Mouse (Mus musculus) kidney, embryonic 14.5 days (tissue): ENCODE results near the gene Rrnad1. TPM values are rescaled to one million over a fixed set of nuclear protein-coding genes. Genes with fewer than 3 reads are reported as not detected.

Experiments
- ATAC-seq: fragments of 200-750 bp; cut with Nextera tagmentation; 2 replicates; pipeline ENCODE4 v1.8.0; 2017; ENCODE audit warnings: moderate number of reproducible peaks, mild to moderate bottlenecking, moderate TSS enrichment, moderate library complexity; ENCODE audit not compliant: low FRiP score, low TSS enrichment
- H3K27ac ChIP-seq: fragments of 300-500 bp; sonication (generic); 2 replicates; pipeline ENCODE4 v1.5.1; 2014; ENCODE audit warnings: low read depth, mild to moderate bottlenecking, low read length, moderate library complexity, mixed read lengths
- H3K27me3 ChIP-seq: fragments of 300-500 bp; sonication (generic); 2 replicates; pipeline ENCODE4 v1.6.1; 2014; ENCODE audit warnings: mild to moderate bottlenecking, low read length; ENCODE audit not compliant: control insufficient read depth, insufficient read depth
- H3K36me3 ChIP-seq: fragments of 300-500 bp; sonication (generic); 2 replicates; pipeline ENCODE4 v1.6.1; 2014; ENCODE audit warnings: low read length, mixed read lengths; ENCODE audit not compliant: control insufficient read depth, insufficient read depth
- H3K4me1 ChIP-seq: fragments of 300-500 bp; sonication (generic); 2 replicates; pipeline ENCODE4 v1.6.1; 2014; ENCODE audit warnings: low read length, mixed read lengths; ENCODE audit not compliant: control insufficient read depth, insufficient read depth
- H3K4me2 ChIP-seq: fragments of 300-500 bp; sonication (generic); replicated peaks from 2 replicates; pipeline ENCODE4 v1.6.1; 2014; ENCODE audit warnings: low read depth, mild to moderate bottlenecking, low read length
- H3K4me3 ChIP-seq: fragments of 300-500 bp; sonication (generic); 2 replicates; pipeline ENCODE4 v1.5.1; 2014; ENCODE audit warnings: mild to moderate bottlenecking, low read length
- H3K9ac ChIP-seq: fragments of 300-500 bp; sonication (generic); 2 replicates; pipeline ENCODE4 v1.6.1; 2014; ENCODE audit warnings: low read depth, mild to moderate bottlenecking, low read length, moderate library complexity
- H3K9me3 ChIP-seq: fragments of 300-500 bp; sonication (generic); 2 replicates; pipeline ENCODE4 v1.6.1; 2016; ENCODE audit warnings: low read length; ENCODE audit not compliant: control insufficient read depth
- WGBS: fragments of 180-500 bp; shearing (Covaris S2); extraction: QIAGEN DNeasy Blood & Tissue Kit; methylation state at CpG from one replicate; pipeline ENCODE4 v1.1.7; 2014; 5-methylcytosine and 5-hydroxymethylcytosine counted together
- polyA plus RNA-seq: library from polyadenylated mRNA; unstranded; fragments of >200 nt; fragmentation: Nextera tagmentation; extraction: Ambion mirVana; gene quantifications from 2 replicates; pipeline ENCODE4 v1.2.1, GENCODE M21; 2014

Gene Rrnad1
- polyA plus RNA-seq, 1 experiment from 2014 or later = 21.6 TPM

DNA sequence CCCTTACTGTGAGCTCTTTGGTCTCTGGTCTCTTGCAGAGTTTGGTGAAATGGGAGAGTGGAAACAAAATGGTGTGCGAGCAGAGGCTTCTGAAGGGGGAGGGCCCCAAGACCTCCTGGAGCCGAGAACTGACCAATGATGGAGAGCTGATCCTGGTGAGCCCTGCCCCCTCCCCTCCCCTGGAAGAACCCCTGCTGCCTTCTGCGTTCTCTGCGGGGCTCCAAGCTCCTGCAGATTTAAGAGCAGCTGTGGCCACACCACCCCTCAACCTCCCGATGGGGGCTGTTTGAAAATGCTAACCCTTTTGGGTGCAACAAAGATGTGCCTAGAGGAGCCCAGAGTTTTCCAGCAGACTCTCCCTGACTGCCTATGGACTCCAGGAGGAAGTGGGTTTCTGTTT, 21.9 kb upstream of the Rrnad1 start:
- peak overlapping the region; percentile 49 for H3K4me2 ChIP-seq
- H3K27ac ChIP-seq = peak overlapping the region; percentile 51
- WGBS = 5% methylated on average over 5 of the region's 5 CpGs
- peak overlapping the region; percentile 20 for H3K4me3 ChIP-seq
- H3K36me3 ChIP-seq = peaks cover 4% of the 10 kb centered on the region; the same call in 1 of the 2 replicates
- peak; percentile 50; the same call in 1 of the 2 replicates for ATAC-seq
- H3K4me1 ChIP-seq = peaks cover 50% of the 10 kb centered on the region
- H3K27me3 ChIP-seq = no peaks in the 10 kb centered on the region
- peak overlapping the region; percentile 32 for H3K9ac ChIP-seq
- no peaks in the 10 kb centered on the region for H3K9me3 ChIP-seq

DNA sequence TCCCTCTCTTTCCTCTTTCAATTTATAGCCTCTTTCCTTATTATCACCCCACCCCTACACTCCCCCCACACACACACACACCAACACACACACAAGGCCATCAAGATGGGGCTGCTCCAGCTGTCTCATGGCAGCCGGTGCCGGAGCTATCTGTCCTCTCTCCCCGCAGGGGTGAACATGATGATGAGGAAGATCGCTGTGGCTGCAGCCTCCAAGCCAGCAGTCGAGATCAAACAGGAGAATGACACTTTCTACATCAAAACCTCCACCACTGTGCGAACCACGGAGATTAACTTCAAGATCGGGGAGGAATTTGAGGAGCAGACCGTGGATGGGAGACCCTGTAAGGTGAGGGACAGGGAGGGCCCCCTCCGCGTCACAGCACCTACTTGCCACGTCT, 21.4 kb upstream of the Rrnad1 start:
- Histone ChIP-seq H3K4me2 (peak overlapping the region; percentile 49), H3K27me3 (no peaks in the 10 kb centered on the region), H3K4me1 (peaks cover 55% of the 10 kb centered on the region), H3K36me3 (peaks cover 4% of the 10 kb centered on the region; the same call in 1 of the 2 replicates), H3K9ac (peak overlapping the region; percentile 32), H3K27ac (peak overlapping the region; percentile 51; the same call in 1 of the 2 replicates), H3K4me3 (peak overlapping the region; percentile 20), H3K9me3 (no peaks in the 10 kb centered on the region)
- 21% methylated on average over 12 of the region's 12 CpGs for WGBS
- no peak for ATAC-seq

DNA sequence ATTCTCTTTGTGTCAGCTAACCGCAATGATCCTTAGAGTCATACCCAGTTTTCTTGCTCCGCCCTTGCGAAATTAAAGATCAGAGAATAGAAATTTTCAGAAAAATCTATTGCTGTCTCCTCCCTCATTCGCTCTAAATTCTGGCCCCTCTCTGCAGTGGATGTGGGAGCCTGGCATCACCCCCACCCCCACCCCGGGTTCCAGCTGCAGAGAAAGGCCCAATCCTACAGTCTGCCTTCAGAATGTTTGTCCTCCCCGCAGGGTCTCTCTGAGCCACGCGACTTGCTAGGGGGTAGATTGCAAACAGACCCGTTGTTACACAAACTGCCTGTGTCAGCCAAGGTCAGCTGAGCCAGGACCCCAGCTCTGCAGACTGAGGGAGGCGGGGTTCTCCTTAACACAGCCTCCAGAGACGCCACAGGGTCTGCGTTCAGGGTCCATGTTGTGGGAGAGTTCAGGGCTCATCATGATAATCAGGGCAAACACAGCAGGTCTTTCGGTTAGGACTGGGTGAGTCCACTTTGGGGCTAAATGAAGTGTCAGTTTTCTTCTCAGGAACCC, 19.5 kb upstream of the Rrnad1 start:
- Histone ChIP-seq H3K4me2 (peak overlapping the region; percentile 72), H3K27ac (peak overlapping the region; percentile 62; the same call in 1 of the 2 replicates), H3K9ac (peak overlapping the region; percentile 50), H3K4me1 (peaks cover 70% of the 10 kb centered on the region), H3K4me3 (peak overlapping the region; percentile 46), H3K27me3 (no peaks in the 10 kb centered on the region), H3K9me3 (no peaks in the 10 kb centered on the region), H3K36me3 (peaks cover 4% of the 10 kb centered on the region; the same call in 1 of the 2 replicates)
- no peak for ATAC-seq
- 7% methylated on average over 13 of the region's 13 CpGs for WGBS

DNA sequence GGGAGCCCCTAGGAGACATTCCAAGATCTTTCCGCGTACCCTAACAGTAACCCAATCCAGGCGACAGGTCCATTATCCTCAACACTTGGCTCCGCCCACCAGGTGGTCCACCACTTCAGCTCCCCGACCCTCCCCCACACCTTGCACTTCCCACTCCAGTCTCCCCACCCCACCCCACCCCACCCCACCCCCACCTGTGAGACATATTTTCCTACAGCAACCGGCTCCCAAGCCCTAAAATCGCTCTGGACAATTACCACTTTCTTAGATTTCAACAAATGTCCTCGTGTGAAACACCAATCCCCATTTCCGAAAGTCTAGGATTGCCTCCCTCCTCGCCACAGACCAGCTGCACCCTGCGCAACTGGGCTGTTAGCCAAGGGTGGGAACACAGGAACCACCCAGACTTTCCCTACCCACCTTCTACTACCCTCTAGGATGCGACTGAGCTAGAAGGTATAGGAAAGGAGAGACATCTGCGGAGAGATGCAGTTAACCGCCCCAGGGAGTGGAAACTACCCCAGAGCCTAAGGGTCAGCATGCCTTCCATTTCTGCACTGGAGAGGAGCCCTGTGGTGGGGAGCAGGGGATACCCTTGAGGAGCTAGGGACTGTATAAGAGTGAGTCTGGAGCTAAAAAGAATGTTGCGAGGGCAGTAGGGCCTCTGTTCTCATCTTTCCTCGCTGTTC, 18.9 kb upstream of the Rrnad1 start:
- H3K9ac ChIP-seq = peak overlapping the region; percentile 50
- peak overlapping the region; percentile 62; the same call in 1 of the 2 replicates for H3K27ac ChIP-seq
- 7% methylated on average over 16 of the region's 16 CpGs for WGBS
- peak; percentile 2; the same call in 1 of the 2 replicates for ATAC-seq
- H3K4me2 ChIP-seq = peak overlapping the region; percentile 72
- H3K4me1 ChIP-seq = peaks cover 70% of the 10 kb centered on the region
- peak overlapping the region; percentile 46 for H3K4me3 ChIP-seq
- H3K27me3 ChIP-seq = no peaks in the 10 kb centered on the region
- H3K36me3 ChIP-seq = peaks cover 4% of the 10 kb centered on the region; the same call in 1 of the 2 replicates
- no peaks in the 10 kb centered on the region for H3K9me3 ChIP-seq

DNA sequence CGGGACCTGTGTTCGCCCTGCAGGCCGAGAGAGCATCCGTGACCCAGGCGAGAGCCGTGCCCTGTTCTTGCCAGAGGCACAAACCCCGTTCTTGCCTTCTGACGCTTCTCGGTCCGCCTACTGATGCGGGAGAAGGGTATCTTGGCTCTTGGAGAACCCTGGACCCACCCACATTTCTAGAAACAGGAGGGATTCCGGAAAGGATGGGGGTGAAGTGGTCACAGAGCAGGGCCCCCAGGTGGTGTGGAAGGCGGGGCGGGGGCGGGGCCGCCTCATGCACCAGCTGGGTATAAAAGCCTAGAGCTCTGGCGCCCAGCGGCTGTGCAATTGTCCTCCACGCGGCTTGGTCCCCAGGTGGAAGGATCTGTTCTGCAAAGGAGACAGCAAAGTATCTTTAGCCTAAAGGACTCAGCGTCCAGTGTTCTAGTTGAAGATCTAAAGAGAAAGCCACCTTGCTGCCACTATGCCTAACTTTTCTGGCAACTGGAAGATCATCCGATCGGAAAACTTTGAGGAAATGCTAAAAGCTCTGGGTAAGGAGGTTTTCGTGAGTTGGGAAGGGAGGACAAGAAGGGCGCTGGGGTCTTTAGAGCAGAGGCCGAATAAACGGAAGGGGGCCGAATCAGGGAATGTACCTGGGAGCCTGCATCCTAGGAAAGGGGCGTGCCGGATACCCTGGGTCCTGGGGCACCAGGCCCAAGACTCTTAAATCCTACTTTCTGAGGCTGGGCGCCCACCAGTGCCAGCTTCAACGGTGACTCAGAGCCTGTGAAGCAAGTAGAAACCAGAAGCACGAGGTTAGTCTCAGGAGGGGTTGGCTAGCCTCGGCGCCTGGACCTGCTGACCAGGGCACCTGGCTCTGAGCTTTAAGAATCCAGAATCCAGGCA, 18.1 kb upstream of the Rrnad1 start, which contains the start of gene Crabp2:
TSS of gene Crabp2 (plus strand) at position 289 of the 888 bp plus-strand sequence.
- Histone ChIP-seq H3K4me1 (peaks cover 70% of the 10 kb centered on the region), H3K9me3 (no peaks in the 10 kb centered on the region), H3K9ac (peak within 1 kb of the TSS; percentile 50), H3K27me3 (no peaks in the 10 kb centered on the region), H3K36me3 (peaks cover 5% of the 10 kb centered on the region; the same call in 1 of the 2 replicates), H3K4me2 (peak within 1 kb of the TSS; percentile 72), H3K4me3 (peak within 1 kb of the TSS; percentile 46), H3K27ac (peak within 1 kb of the TSS; percentile 77)
- peak; percentile 8 for ATAC-seq
- under 1% methylated on average over 35 of the region's 35 CpGs for WGBS

DNA sequence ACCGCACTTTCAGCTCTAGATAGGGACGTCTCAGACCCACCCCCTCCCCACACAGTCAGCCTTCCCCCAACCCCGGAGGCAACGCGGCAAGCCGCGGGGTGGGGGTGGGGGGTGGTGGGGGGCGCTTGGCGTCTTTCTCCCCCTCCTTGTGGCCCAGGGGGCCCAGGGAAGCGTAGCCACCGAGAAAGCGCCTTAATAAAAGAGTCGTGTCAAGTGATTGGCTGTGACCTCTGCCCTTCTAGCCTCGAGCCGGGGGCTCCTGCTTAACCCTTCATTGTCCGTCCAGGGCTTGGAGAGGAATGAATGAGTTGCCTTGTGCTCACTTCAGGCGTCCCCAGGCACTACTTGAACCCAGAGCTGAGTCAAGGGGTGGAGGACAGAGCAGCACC, 17.3 kb upstream of the Rrnad1 start:
- Histone ChIP-seq H3K27me3 (no peaks in the 10 kb centered on the region), H3K9ac (peak overlapping the region; percentile 50; the same call in 1 of the 2 replicates), H3K9me3 (no peaks in the 10 kb centered on the region), H3K4me2 (peak overlapping the region; percentile 72), H3K4me3 (peak overlapping the region; percentile 46), H3K27ac (peak overlapping the region; percentile 77; the same call in 1 of the 2 replicates), H3K36me3 (peaks cover 2% of the 10 kb centered on the region; the same call in 1 of the 2 replicates), H3K4me1 (peaks cover 64% of the 10 kb centered on the region)
- whole genome bisulfite sequencing = 0% methylated on average over 17 of the region's 17 CpGs
- ATAC-seq = 0 out of 2 replicates have a peak, but pooled peaks have one; percentile 17

DNA sequence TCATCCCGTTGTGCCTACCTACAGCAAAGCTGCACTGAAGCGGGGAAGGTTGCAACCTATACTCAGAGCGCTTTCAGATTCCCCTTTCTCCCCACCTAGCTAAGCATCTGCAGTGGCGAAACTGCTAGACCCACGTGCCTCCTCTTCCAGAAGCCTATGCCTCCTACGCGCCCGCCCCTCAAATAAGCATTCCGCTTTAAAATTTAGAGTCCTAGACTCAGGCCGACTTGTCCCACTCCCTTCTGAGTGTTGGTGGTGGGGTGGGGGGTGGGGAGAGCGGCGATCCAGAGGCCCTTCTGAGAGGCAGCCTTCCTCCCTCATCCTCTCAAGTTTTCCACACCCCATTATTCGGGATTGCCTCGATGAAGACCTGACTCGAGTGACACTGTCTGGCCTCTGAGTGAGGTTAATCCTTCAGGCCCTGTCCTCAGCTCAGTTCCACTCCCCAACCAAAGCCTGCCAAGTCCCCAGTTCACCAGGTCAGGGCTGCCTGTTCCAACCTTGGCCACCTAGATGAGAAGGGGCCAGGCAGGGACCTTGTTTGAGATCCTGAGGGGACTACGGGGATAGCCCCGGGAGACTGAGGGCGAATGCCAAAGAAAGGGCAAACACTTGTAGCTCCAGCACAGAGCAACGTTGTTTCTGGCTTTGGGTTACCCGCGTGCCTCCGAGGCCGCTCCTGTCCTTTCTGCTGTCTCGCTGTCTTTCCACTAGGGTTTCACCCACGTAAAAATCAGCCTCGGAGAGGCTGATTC, 16.7 kb upstream of the Rrnad1 start:
- Histone ChIP-seq H3K9ac (peak overlapping the region; percentile 50; the same call in 1 of the 2 replicates), H3K4me1 (peaks cover 59% of the 10 kb centered on the region), H3K36me3 (peaks cover 6% of the 10 kb centered on the region), H3K27ac (peak overlapping the region; percentile 77), H3K27me3 (no peaks in the 10 kb centered on the region), H3K9me3 (no peaks in the 10 kb centered on the region), H3K4me3 (peak overlapping the region; percentile 46), H3K4me2 (peak overlapping the region; percentile 72)
- peak; percentile 30 for ATAC-seq
- WGBS = 2% methylated on average over 26 of the region's 26 CpGs

DNA sequence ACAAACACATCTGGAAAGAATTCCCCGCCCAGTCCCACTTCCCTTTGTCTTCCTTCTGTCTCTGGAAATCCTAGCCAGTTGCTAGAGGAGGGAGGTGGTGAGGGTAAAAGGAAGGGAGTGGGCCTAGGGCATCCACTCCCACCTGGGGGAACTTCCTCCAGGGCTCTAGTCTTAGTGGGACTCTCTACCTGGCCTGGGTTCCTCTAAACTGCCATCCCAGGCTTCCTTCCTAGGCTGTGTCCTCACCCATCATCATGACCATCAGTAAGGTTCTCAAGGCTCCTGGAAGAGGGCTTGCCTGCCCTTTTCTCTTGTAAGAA, 16.0 kb upstream of the Rrnad1 start:
- no peak; the same call in 1 of the 2 replicates for ATAC-seq
- 17% methylated on average over 1 of the region's 1 CpGs for WGBS
- no peaks in the 10 kb centered on the region for H3K9me3 ChIP-seq
- no peak overlapping the region for H3K4me3 ChIP-seq
- no peaks in the 10 kb centered on the region for H3K27me3 ChIP-seq
- H3K27ac ChIP-seq = peak overlapping the region; percentile 77; the same call in 1 of the 2 replicates
- H3K9ac ChIP-seq = peak overlapping the region; percentile 50; the same call in 1 of the 2 replicates
- H3K4me1 ChIP-seq = peaks cover 52% of the 10 kb centered on the region
- peaks cover 14% of the 10 kb centered on the region for H3K36me3 ChIP-seq
- H3K4me2 ChIP-seq = no peak overlapping the region; the same call in 1 of the 2 replicates
